Mouse (Mus musculus): ENCODE data around the gene C1qb.

Gene C1qb

GRCm38 (mm10) chr4:136886101-136886500 is at the start of gene C1qb:
Gene C1qb (minus strand): TSS chr4:136886187.
- CTCF ChIA-PET, result no interaction called here
- POLR2A ChIA-PET, result interaction anchor here in 1 of 4 experiments (0.9 to 1.1 kb wide), 3 partner anchors 8 to 111 kb away, joined by 3 to 4 read pairs (median 3); no protein-coding TSS in a partner anchor

GRCm38 (mm10) chr4:136934746-136935613 is 49.0 kb upstream of the C1qb start:
- CTCF ChIA-PET, result interaction anchor here in 2 of 4 experiments (0.6 to 1.3 kb wide), 2 partner anchors 30 to 507 kb away, joined by 3 read pairs; no protein-coding TSS in a partner anchor

GRCm38 (mm10) chr4:136930474-136930873 is 44.5 kb upstream of the C1qb start:
- ChIA-PET CTCF (interaction anchor here in 3 of 4 experiments (0.6 to 3.4 kb wide), 5 partner anchors 14 to 838 kb away, joined by 3 to 37 read pairs (median 4); no protein-coding TSS in a partner anchor), POLR2A (interaction anchor here in 1 of 4 experiments (1.0 kb wide), 1 partner anchor 31 kb away, joined by 3 read pairs; no protein-coding TSS in a partner anchor)

More at GRCm38 (mm10) chr4:136934746-136935613, 49.0 kb upstream of the C1qb start:
- POLR2A ChIA-PET, result interaction anchor here in 1 of 4 experiments (2.1 kb wide), 1 partner anchor 10 kb away, joined by 4 read pairs; no protein-coding TSS in a partner anchor

GRCm38 (mm10) chr4:136928928-136929327 is 42.9 kb upstream of the C1qb start:
- POLR2A ChIA-PET, result interaction anchor here in 1 of 4 experiments (1.0 to 1.1 kb wide), 2 partner anchors 11 to 52 kb away, joined by 3 to 5 read pairs; no protein-coding TSS in a partner anchor
- CTCF ChIA-PET, result interaction anchor here (0.5 to 3.4 kb wide), 104 partner anchors 9 to 797 kb away, joined by 3 to 43 read pairs (median 4); no protein-coding TSS in a partner anchor

- ChIA-PET POLR2A (interaction anchor here in 2 of 4 experiments (0.6 to 4.3 kb wide), 4 partner anchors 9 to 56 kb away, joined by 3 to 19 read pairs (median 4); no protein-coding TSS in a partner anchor), CTCF (interaction anchor here in 3 of 4 experiments (1.0 to 2.9 kb wide), 5 partner anchors 12 to 110 kb away, joined by 3 to 12 read pairs (median 3); no protein-coding TSS in a partner anchor)
Observed at GRCm38 (mm10) chr4:136925804-136926203, 39.8 kb upstream of the C1qb start.

GRCm38 (mm10) chr4:136924529-136924928 is 38.5 kb upstream of the C1qb start:
- ChIA-PET POLR2A (interaction anchor here in 1 of 4 experiments (0.6 to 4.3 kb wide), 3 partner anchors 18 to 124 kb away, joined by 3 to 19 read pairs (median 5); partner anchors contain the start of gene Zbtb40), CTCF (interaction anchor here (0.5 to 1.2 kb wide), 14 partner anchors 15 to 664 kb away, joined by 3 to 12 read pairs (median 3); no protein-coding TSS in a partner anchor)

- CTCF ChIA-PET, result interaction anchor here (0.6 to 2.0 kb wide), 11 partner anchors 9 to 245 kb away, joined by 3 to 8 read pairs (median 4); no protein-coding TSS in a partner anchor
- POLR2A ChIA-PET, result interaction anchor here in 1 of 4 experiments (1.4 kb wide), 1 partner anchor 25 kb away, joined by 3 read pairs; no protein-coding TSS in a partner anchor
Observed at GRCm38 (mm10) chr4:136919526-136919925, 33.5 kb upstream of the C1qb start.

GRCm38 (mm10) chr4:136918834-136919233 is 32.8 kb upstream of the C1qb start:
- CTCF ChIA-PET, result interaction anchor here in 2 of 4 experiments (0.8 to 2.5 kb wide), 4 partner anchors 10 to 52 kb away, joined by 4 to 8 read pairs (median 6); no protein-coding TSS in a partner anchor

GRCm38 (mm10) chr4:136917165-136917524 is 31.2 kb upstream of the C1qb start:
- POLR2A ChIA-PET, result interaction anchor here in 2 of 4 experiments (1.0 to 1.1 kb wide), 4 partner anchors 9 to 142 kb away, joined by 3 to 5 read pairs (median 3); no protein-coding TSS in a partner anchor
- CTCF ChIA-PET, result interaction anchor here (1.3 to 2.5 kb wide), 5 partner anchors 10 to 14 kb away, joined by 3 to 14 read pairs (median 5); no protein-coding TSS in a partner anchor

More at GRCm38 (mm10) chr4:136918834-136919233, 32.8 kb upstream of the C1qb start:
- POLR2A ChIA-PET, result interaction anchor here in 1 of 4 experiments (1.4 kb wide), 1 partner anchor 25 kb away, joined by 3 read pairs; no protein-coding TSS in a partner anchor

GRCm38 (mm10) chr4:136916359-136917164 is 30.6 kb upstream of the C1qb start:
- POLR2A ChIA-PET, result interaction anchor here in 3 of 4 experiments (0.6 to 1.2 kb wide), 8 partner anchors 10 to 360 kb away, joined by 3 to 4 read pairs (median 3); partner anchors contain the start of gene C1qa (in 1 of the 3)
- CTCF ChIA-PET, result interaction anchor here (0.7 to 2.5 kb wide), 11 partner anchors 9 to 249 kb away, joined by 3 to 14 read pairs (median 4); no protein-coding TSS in a partner anchor

GRCm38 (mm10) chr4:136912841-136913240 is 26.9 kb upstream of the C1qb start:
- POLR2A ChIA-PET, result interaction anchor here in 1 of 4 experiments (0.6 kb wide), 1 partner anchor 45 kb away, joined by 3 read pairs; no protein-coding TSS in a partner anchor

GRCm38 (mm10) chr4:136911804-136912203 is 25.8 kb upstream of the C1qb start:
- POLR2A ChIA-PET, result interaction anchor here in 1 of 4 experiments (1.5 kb wide), 1 partner anchor 24 kb away, joined by 3 read pairs; no protein-coding TSS in a partner anchor
- CTCF ChIA-PET, result interaction anchor here in 2 of 4 experiments (0.5 to 0.6 kb wide), 2 partner anchors 18 to 196 kb away, joined by 3 to 4 read pairs; no protein-coding TSS in a partner anchor

More at GRCm38 (mm10) chr4:136912841-136913240, 26.9 kb upstream of the C1qb start:
- CTCF ChIA-PET, result no interaction called here

- ChIA-PET CTCF (interaction anchor here (0.6 to 1.3 kb wide), 6 partner anchors 18 to 388 kb away, joined by 3 to 6 read pairs (median 4); no protein-coding TSS in a partner anchor), POLR2A (interaction anchor here in 2 of 4 experiments (0.6 to 1.5 kb wide), 2 partner anchors 25 to 273 kb away, joined by 3 to 5 read pairs; no protein-coding TSS in a partner anchor)
Observed at GRCm38 (mm10) chr4:136911211-136911646, 25.2 kb upstream of the C1qb start.

- POLR2A ChIA-PET, result interaction anchor here in 2 of 4 experiments (0.7 to 5.1 kb wide), 6 partner anchors 10 to 242 kb away, joined by 3 to 19 read pairs (median 3); partner anchors contain the start of gene C1qa (in 1 of the 2)
Observed at GRCm38 (mm10) chr4:136907809-136908208, 21.8 kb upstream of the C1qb start.

GRCm38 (mm10) chr4:136907033-136907432 is 21.0 kb upstream of the C1qb start:
- POLR2A ChIA-PET, result interaction anchor here in 2 of 4 experiments (0.6 to 5.1 kb wide), 9 partner anchors 9 to 301 kb away, joined by 3 to 19 read pairs (median 3); partner anchors contain the start of gene C1qa (in 1 of the 2)

More at GRCm38 (mm10) chr4:136907809-136908208, 21.8 kb upstream of the C1qb start:
- CTCF ChIA-PET, result interaction anchor here (0.5 to 3.5 kb wide), 25 partner anchors 9 to 380 kb away, joined by 3 to 13 read pairs (median 5); partner anchors contain the start of gene C1qc (in 1 of the 4)

GRCm38 (mm10) chr4:136904767-136905539 is 19.0 kb upstream of the C1qb start:
- CTCF ChIA-PET, result interaction anchor here (0.5 to 3.5 kb wide), 30 partner anchors 9 to 759 kb away, joined by 3 to 28 read pairs (median 4); no protein-coding TSS in a partner anchor
- POLR2A ChIA-PET, result interaction anchor here in 2 of 4 experiments (0.6 to 5.1 kb wide), 8 partner anchors 10 to 536 kb away, joined by 3 to 19 read pairs (median 4); partner anchors contain the start of gene Zbtb40 (in 1 of the 2)

More at GRCm38 (mm10) chr4:136907033-136907432, 21.0 kb upstream of the C1qb start:
- CTCF ChIA-PET, result interaction anchor here (0.5 to 3.5 kb wide), 38 partner anchors 9 to 381 kb away, joined by 3 to 28 read pairs (median 4); partner anchors contain the start of genes C1qa (in 1 of the 4) and C1qc (in 1 of the 4)
